Mouse (Mus musculus): ENCODE data around the gene Ccdc24.

- TF ChIP-seq CTCF (IDR thresholded peaks at IDR 0.05; ENCODE audit: low read depth) = no peak
- no peak for TF ChIP-seq EP300 (optimal IDR thresholded peaks at IDR 0.05)
Measured at GRCm38 (mm10) chr4:117843101-117843500, 29.3 kb downstream of the Ccdc24 start.
